21 mouse cellular contexts compared by ENCODE assay signal in genomic region chr4:114457111-114457510, GRCm38 (mm10). TPM values are rescaled to one million over a fixed set of nuclear protein-coding genes. Genes with fewer than 3 reads are reported as not detected.
DNase-seq lines count a peak whose midpoint lies in the region; ATAC-seq and TF ChIP-seq lines count a peak whose summit lies in the region.
"Had no signal": no experiment of that assay in that cellular context is flagged by ENCODE, and none has a peak within 500 bp of the region (broad histone marks: within the 10 kb centered on the region; RNA-seq: fewer than 3 reads in every experiment).

No protein-coding gene starts in this region.

- TF ChIP-seq CTCF in kidney, adult 2 months (conservative IDR thresholded peaks at IDR 0.05; ENCODE audit: insufficient read depth, insufficient read length, low read depth, low read length), result no peak
- TF ChIP-seq CTCF in kidney, postnatal 0 days (IDR thresholded peaks at IDR 0.05; ENCODE audit: low read depth), result no peak

- peak; percentile 92 for DNase-seq in heart, adult 11 months
- no peak for DNase-seq in heart, adult 8-10 months (ENCODE audit: low spot score)
- DNase-seq in kidney, adult 2 months, result peak; percentile 92
- peak; percentile 38 for DNase-seq in kidney, postnatal 0 days (ENCODE audit: low spot score)
- peak; percentile 71 for DNase-seq in yolk sac, embryonic 10.5 days (ENCODE audit: low spot score)
- no peak for DNase-seq in forebrain, embryonic 11.5 days (ENCODE audit: low spot score)
- DNase-seq: cerebellum, adult 11-12 months; cerebellum, postnatal 10 days; forebrain, postnatal 0 days; gastrocnemius, postnatal 25 days; thymus, adult 18-20 months; thymus, postnatal 36 days had no signal

- no peaks in the 10 kb centered on the region for H3K9me3 ChIP-seq in kidney, embryonic 15.5 days (replicated peaks)
- H3K9me3 ChIP-seq in kidney, postnatal 0 days (replicated peaks; ENCODE audit: low read length), result no peaks in the 10 kb centered on the region
- H3K9me3 ChIP-seq in forebrain, embryonic 11.5 days (ENCODE audit: control insufficient read depth, low read length), result no peaks in the 10 kb centered on the region
- H3K9me3 ChIP-seq: embryonic facial prominence, embryonic 10.5 days; hindbrain, embryonic 10.5 days; intestine, embryonic 15.5 days; liver, embryonic 15.5 days; neural tube, embryonic 15.5 days had no signal

- H3K36me3 ChIP-seq in kidney, adult 2 months (ENCODE audit: control insufficient read depth, insufficient read depth, low read length), result no peaks in the 10 kb centered on the region
- no peaks in the 10 kb centered on the region for H3K36me3 ChIP-seq in kidney, embryonic 15.5 days
- no peaks in the 10 kb centered on the region for H3K36me3 ChIP-seq in kidney, postnatal 0 days (ENCODE audit: insufficient read depth, low read length)
- no peaks in the 10 kb centered on the region for H3K36me3 ChIP-seq in forebrain, embryonic 11.5 days (ENCODE audit: control insufficient read depth, insufficient read depth, low read length)
- H3K36me3 ChIP-seq: embryonic facial prominence, embryonic 10.5 days; hindbrain, embryonic 10.5 days; intestine, embryonic 15.5 days; liver, embryonic 15.5 days; neural tube, embryonic 15.5 days had no signal

- peak overlapping the region; percentile 70; the same call in 1 of the 2 replicates for H3K27ac ChIP-seq in kidney, adult 2 months (ENCODE audit: insufficient read depth, low read depth, low read length)
- H3K27ac ChIP-seq in kidney, embryonic 15.5 days, result no peak overlapping the region
- no peak overlapping the region for H3K27ac ChIP-seq in kidney, postnatal 0 days
- no peak overlapping the region for H3K27ac ChIP-seq in forebrain, embryonic 11.5 days (ENCODE audit: low read depth, low read length)
- H3K27ac ChIP-seq: embryonic facial prominence, embryonic 10.5 days; hindbrain, embryonic 10.5 days; intestine, embryonic 15.5 days; liver, embryonic 15.5 days; neural tube, embryonic 15.5 days had no signal

- no peak for TF ChIP-seq POLR2A in kidney, adult 2 months (IDR thresholded peaks at IDR 0.05; ENCODE audit: low read depth, low read length)

- H3K4me3 ChIP-seq in kidney, adult 2 months (ENCODE audit: insufficient read depth, low read depth, low read length), result no peak overlapping the region
- H3K4me3 ChIP-seq in kidney, embryonic 15.5 days (replicated peaks), result no peak overlapping the region
- no peak overlapping the region for H3K4me3 ChIP-seq in kidney, postnatal 0 days (replicated peaks; ENCODE audit: low read depth, low read length)
- H3K4me3 ChIP-seq in forebrain, embryonic 11.5 days (ENCODE audit: low read depth, low read length), result no peak overlapping the region
- H3K4me3 ChIP-seq: embryonic facial prominence, embryonic 10.5 days; hindbrain, embryonic 10.5 days; intestine, embryonic 15.5 days; liver, embryonic 15.5 days; neural tube, embryonic 15.5 days had no signal

- ATAC-seq in kidney, embryonic 15.5 days (replicated peaks; ENCODE audit: low FRiP score), result no peak
- ATAC-seq in kidney, postnatal 0 days (replicated peaks; ENCODE audit: low FRiP score, low read depth), result peak; percentile 62
- no peak for ATAC-seq in forebrain, embryonic 11.5 days (replicated peaks; ENCODE audit: low FRiP score)
- ATAC-seq: forebrain, postnatal 0 days; hindbrain, embryonic 16.5 days; intestine, embryonic 15.5 days had no signal

- H3K27me3 ChIP-seq in kidney, adult 2 months (replicated peaks; ENCODE audit: control insufficient read depth, insufficient read depth, low read length), result no peaks in the 10 kb centered on the region
- no peaks in the 10 kb centered on the region for H3K27me3 ChIP-seq in kidney, embryonic 15.5 days
- no peaks in the 10 kb centered on the region for H3K27me3 ChIP-seq in kidney, postnatal 0 days (ENCODE audit: insufficient read depth, low read length)
- no peaks in the 10 kb centered on the region for H3K27me3 ChIP-seq in forebrain, embryonic 11.5 days (ENCODE audit: control insufficient read depth, insufficient read depth, low read length)
- H3K27me3 ChIP-seq: intestine, embryonic 15.5 days; liver, embryonic 15.5 days; neural tube, embryonic 15.5 days had no signal

- H3K4me1 ChIP-seq in kidney, adult 2 months (ENCODE audit: control insufficient read depth, insufficient read depth, low read length), result peaks cover 33% of the 10 kb centered on the region
- peaks cover 36% of the 10 kb centered on the region for H3K4me1 ChIP-seq in kidney, embryonic 15.5 days
- H3K4me1 ChIP-seq in kidney, postnatal 0 days (replicated peaks; ENCODE audit: insufficient read depth, low read length), result peaks cover 7% of the 10 kb centered on the region
- no peaks in the 10 kb centered on the region for H3K4me1 ChIP-seq in forebrain, embryonic 11.5 days (replicated peaks; ENCODE audit: control insufficient read depth, insufficient read depth, low read length)
- H3K4me1 ChIP-seq: embryonic facial prominence, embryonic 10.5 days; intestine, embryonic 15.5 days; liver, embryonic 15.5 days had no signal

- H3K9ac ChIP-seq in kidney, embryonic 15.5 days, result no peak overlapping the region
- H3K9ac ChIP-seq in kidney, postnatal 0 days (ENCODE audit: low read depth, low read length), result no peak overlapping the region
- H3K9ac ChIP-seq in forebrain, embryonic 11.5 days (ENCODE audit: low read length), result no peak overlapping the region
- H3K9ac ChIP-seq: forebrain, postnatal 0 days; intestine, embryonic 15.5 days; liver, embryonic 15.5 days; neural tube, embryonic 15.5 days had no signal

- WGBS in kidney, adult 2 months, result 52% methylated on average over 2 of the region's 2 CpGs
- 81% methylated on average over 2 of the region's 2 CpGs for WGBS in kidney, embryonic 15.5 days
- 61% methylated on average over 2 of the region's 2 CpGs for WGBS in kidney, postnatal 0 days
- WGBS in forebrain, embryonic 11.5 days, result 91% methylated on average over 2 of the region's 2 CpGs

- H3K4me2 ChIP-seq in kidney, embryonic 15.5 days, result no peak overlapping the region
- H3K4me2 ChIP-seq in kidney, postnatal 0 days (ENCODE audit: low read length), result no peak overlapping the region
- no peak overlapping the region for H3K4me2 ChIP-seq in forebrain, embryonic 11.5 days (ENCODE audit: low read depth, low read length, severe bottlenecking)
- H3K4me2 ChIP-seq: intestine, embryonic 15.5 days; liver, embryonic 15.5 days; midbrain, embryonic 11.5 days; neural tube, embryonic 15.5 days had no signal

RNA-seq across cellular contexts. Expression of gene Trabd2b, which starts 50.6 kb away (rescaled TPM):
- total RNA-seq in heart, adult 8-10 months (2022), result 10 to 100 TPM; 62.0 to 82.7 (median 71.5) TPM
- 31.5 and 32.2 TPM in 2 replicates for polyA plus RNA-seq in kidney, adult 2 months (2012; rRNA removed)
- polyA plus RNA-seq in kidney, embryonic 15.5 days (2015; fragmentation: Nextera tagmentation; extraction: Ambion mirVana), result 4.9 TPM in 2 replicates
- 5.2 and 5.8 TPM in 2 replicates for polyA plus RNA-seq in kidney, postnatal 0 days (2015; fragmentation: Nextera tagmentation; extraction: Ambion mirVana)
- 1.4 and 1.7 TPM in 2 replicates for polyA plus RNA-seq in forebrain, embryonic 11.5 days (2014; fragmentation: Nextera tagmentation; extraction: Ambion mirVana)
- total RNA-seq: megakaryocyte progenitor cell, adult 5-6 weeks had no signal

Comparison
In these comparisons a context has a peak if more than half of its experiments do, and no peak if none do; other contexts are left out.
1. DNase-seq: peak in heart, adult 11 months (single experiment), kidney, adult 2 months (single experiment), kidney, postnatal 0 days (single experiment) and yolk sac, embryonic 10.5 days (single experiment); none in heart, adult 8-10 months (single experiment) and forebrain, embryonic 11.5 days (single experiment).